Mouse (Mus musculus) limb, embryonic 14.5 days (tissue): ENCODE results near the gene Gm49361. TPM values are rescaled to one million over a fixed set of nuclear protein-coding genes. Genes with fewer than 3 reads are reported as not detected.

Source experiments
- ATAC-seq: fragments of 200-750 bp; cut with Nextera tagmentation; 2 replicates; pipeline ENCODE4 v1.8.0; 2017; ENCODE audit warnings: low read depth, moderate number of reproducible peaks, moderate TSS enrichment; ENCODE audit not compliant: low FRiP score
- DNase-seq: peaks from one replicate; pipeline ENCODE4 v3.0.0-alpha.2; 2015; ENCODE audit warnings: low spot score
- H3K27ac ChIP-seq: fragments of 300-500 bp; sonication (generic); replicated peaks from 2 replicates; pipeline ENCODE4 v1.5.1; 2014; ENCODE audit warnings: low read depth, mild to moderate bottlenecking, low read length, moderate library complexity, mixed read lengths
- H3K27me3 ChIP-seq: fragments of 300-500 bp; sonication (generic); 2 replicates; pipeline ENCODE4 v1.6.1; 2014; ENCODE audit warnings: low read length, mixed read lengths; ENCODE audit not compliant: control insufficient read depth, insufficient read depth
- H3K36me3 ChIP-seq: fragments of 300-500 bp; sonication (generic); 2 replicates; pipeline ENCODE4 v1.6.1; 2014; ENCODE audit warnings: mild to moderate bottlenecking, low read length, moderate library complexity, mixed read lengths; ENCODE audit not compliant: control insufficient read depth, insufficient read depth
- H3K4me1 ChIP-seq: fragments of 300-500 bp; sonication (generic); 2 replicates; pipeline ENCODE4 v1.6.1; 2014; ENCODE audit warnings: antibody characterized with exemption, low read length, mixed read lengths; ENCODE audit not compliant: control insufficient read depth, insufficient read depth
- H3K4me2 ChIP-seq: fragments of 300-500 bp; sonication (generic); replicated peaks from 2 replicates; pipeline ENCODE4 v1.6.1; 2014; ENCODE audit warnings: low read depth, mild to moderate bottlenecking, low read length, moderate library complexity; ENCODE audit not compliant: severe bottlenecking
- H3K4me3 ChIP-seq: fragments of 300-500 bp; sonication (generic); replicated peaks from 2 replicates; pipeline ENCODE4 v1.5.1; 2014; ENCODE audit warnings: low read length
- H3K9ac ChIP-seq: fragments of 300-500 bp; sonication (generic); 2 replicates; pipeline ENCODE4 v1.6.1; 2014; ENCODE audit warnings: mild to moderate bottlenecking, low read depth, low read length, moderate library complexity; ENCODE audit not compliant: severe bottlenecking
- H3K9me3 ChIP-seq: fragments of 300-500 bp; sonication (generic); 2 replicates; pipeline ENCODE4 v1.6.1; 2016; ENCODE audit warnings: low read length; ENCODE audit not compliant: control insufficient read depth
- POLR2A ChIP-seq: fragments of 200-500 bp; IDR thresholded peaks from 2 replicates; pipeline ENCODE4 v1.8.0; 2012; ENCODE audit warnings: inconsistent platforms, mild to moderate bottlenecking, moderate library complexity, borderline replicate concordance; ENCODE audit not compliant: insufficient read depth, insufficient read length; ENCODE audit errors: extremely low read depth
- WGBS: fragments of 180-500 bp; shearing (Covaris S2); extraction: QIAGEN DNeasy Blood & Tissue Kit; methylation state at CpG from one replicate; pipeline ENCODE4 v1.1.7; 2014; 5-methylcytosine and 5-hydroxymethylcytosine counted together
- polyA plus RNA-seq, 2 experiments: library from polyadenylated mRNA; depleted of rRNA in 1 of 2; stranded (reverse) in 1 of 2; unstranded in 1 of 2; fragments of >200 nt; fragmentation: Nextera tagmentation in 1 of 2; extraction: Ambion mirVana in 1 of 2; gene quantifications; 2 replicates each; pipeline versions ENCODE4 v1.2.1 to v1.2.3; 2012 to 2014

Gene Gm49361
- polyA plus RNA-seq, 2 experiments: not detected

- H3K9me3 ChIP-seq: no peaks in the 10 kb centered on the region
- no peak for TF ChIP-seq POLR2A
- peak; percentile 35 for DNase-seq
- ATAC-seq: no peak
- no peak overlapping the region for H3K27ac ChIP-seq
- H3K9ac ChIP-seq: no peak overlapping the region
- WGBS: 13% methylated on average over 1 of the region's 1 CpGs
- no peaks in the 10 kb centered on the region for H3K4me1 ChIP-seq
- no peak overlapping the region for H3K4me2 ChIP-seq
- no peak overlapping the region for H3K4me3 ChIP-seq
- H3K36me3 ChIP-seq: peaks cover 16% of the 10 kb centered on the region
- no peaks in the 10 kb centered on the region for H3K27me3 ChIP-seq
These were observed 61.3 kb downstream of the Gm49361 start for GRCm38 (mm10) chr14:57684579-57684978.

- H3K4me3 ChIP-seq: no peak overlapping the region
- H3K9me3 ChIP-seq: no peaks in the 10 kb centered on the region
- H3K27ac ChIP-seq: no peak overlapping the region
- ATAC-seq: no peak
- no peaks in the 10 kb centered on the region for H3K4me1 ChIP-seq
- no peak for DNase-seq
- TF ChIP-seq POLR2A: no peak
- 82% methylated on average over 4 of the region's 4 CpGs for WGBS
- no peak overlapping the region for H3K9ac ChIP-seq
- H3K4me2 ChIP-seq: no peak overlapping the region
- H3K27me3 ChIP-seq: no peaks in the 10 kb centered on the region
- no peaks in the 10 kb centered on the region for H3K36me3 ChIP-seq
These were observed 63.2 kb downstream of the Gm49361 start for GRCm38 (mm10) chr14:57682751-57683150.

- Histone ChIP-seq H3K27ac (no peak overlapping the region), H3K4me3 (no peak overlapping the region), H3K27me3 (no peaks in the 10 kb centered on the region), H3K4me2 (no peak overlapping the region), H3K36me3 (no peaks in the 10 kb centered on the region), H3K4me1 (no peaks in the 10 kb centered on the region), H3K9me3 (no peaks in the 10 kb centered on the region), H3K9ac (no peak overlapping the region)
- DNase-seq: peak; percentile 90
- peak; percentile 65; the same call in 1 of the 2 replicates for ATAC-seq
- no peak for TF ChIP-seq POLR2A
- WGBS: 48% methylated on average over 5 of the region's 5 CpGs
These were observed 65.9 kb downstream of the Gm49361 start for GRCm38 (mm10) chr14:57679958-57680535.

- DNase-seq: no peak
- Histone ChIP-seq H3K9ac (no peak overlapping the region), H3K4me1 (no peaks in the 10 kb centered on the region), H3K27me3 (no peaks in the 10 kb centered on the region), H3K9me3 (no peaks in the 10 kb centered on the region), H3K27ac (no peak overlapping the region), H3K4me3 (no peak overlapping the region), H3K36me3 (no peaks in the 10 kb centered on the region), H3K4me2 (no peak overlapping the region)
- no peak for ATAC-seq
- no peak for TF ChIP-seq POLR2A
- 41% methylated on average over 1 of the region's 1 CpGs for WGBS
These were observed 66.4 kb downstream of the Gm49361 start for GRCm38 (mm10) chr14:57679523-57679922.

GRCm38 (mm10) chr14:57675481-57675880 lies 70.4 kb downstream of the Gm49361 start:
- Histone ChIP-seq H3K4me3 (no peak overlapping the region), H3K9ac (no peak overlapping the region), H3K4me2 (no peak overlapping the region), H3K36me3 (no peaks in the 10 kb centered on the region), H3K27me3 (no peaks in the 10 kb centered on the region), H3K9me3 (no peaks in the 10 kb centered on the region), H3K27ac (no peak overlapping the region), H3K4me1 (no peaks in the 10 kb centered on the region)
- WGBS: 29% methylated on average over 2 of the region's 2 CpGs
- DNase-seq: no peak
- no peak for ATAC-seq
- no peak for TF ChIP-seq POLR2A

- WGBS: 12% methylated on average over 10 of the region's 10 CpGs
- no peak for TF ChIP-seq POLR2A
These were observed 80.3 kb downstream of the Gm49361 start for GRCm38 (mm10) chr14:57665628-57665950.

More at GRCm38 (mm10) chr14:57665628-57665950, 80.3 kb downstream of the Gm49361 start:
- ATAC-seq (no peak), DNase-seq (no peak)
- Histone ChIP-seq H3K36me3 (no peaks in the 10 kb centered on the region), H3K9ac (peak overlapping the region; percentile 95), H3K4me3 (peak overlapping the region; percentile 79), H3K27me3 (no peaks in the 10 kb centered on the region), H3K4me1 (peaks cover 9% of the 10 kb centered on the region), H3K27ac (peak overlapping the region; percentile 93), H3K9me3 (no peaks in the 10 kb centered on the region), H3K4me2 (peak overlapping the region; percentile 87)
